Mouse (Mus musculus) lung, postnatal 10 days (tissue): Measurements from ENCODE around the gene 4930415O20Rik.
A peak's percentile ranks its signal among the peaks of the same experiment; 100 is the strongest.
"Not testable (repeated sequence)": the region's sequence is repeated elsewhere in the genome, so short reads cannot be mapped to it uniquely, and the experiment has no call there.

Source experiments
- DNase-seq: peaks from one replicate; pipeline ENCODE4 v3.0.0; 2021

Gene 4930415O20Rik

GRCm38 (mm10) chr15:98569216-98569615 is 1.6 kb upstream of the 4930415O20Rik start:
- DNase-seq, result no peak

- no peak for DNase-seq
Measured at GRCm38 (mm10) chr15:98569795-98570365, 924 bp upstream of the 4930415O20Rik start.

GRCm38 (mm10) chr15:98573293-98573692 is 2.5 kb downstream of the 4930415O20Rik start:
- no peak for DNase-seq

GRCm38 (mm10) chr15:98579310-98579709 is 8.5 kb downstream of the 4930415O20Rik start:
- DNase-seq, result no peak

- peak; percentile 89 for DNase-seq
Measured at GRCm38 (mm10) chr15:98579795-98580464, 9.1 kb downstream of the 4930415O20Rik start.

GRCm38 (mm10) chr15:98582410-98582809 is 11.6 kb downstream of the 4930415O20Rik start:
- DNase-seq, result no peak

- no peak for DNase-seq
Measured at GRCm38 (mm10) chr15:98582996-98583395, 12.2 kb downstream of the 4930415O20Rik start.

GRCm38 (mm10) chr15:98585421-98585820 is 14.6 kb downstream of the 4930415O20Rik start:
- no peak for DNase-seq

- DNase-seq, result not testable (repeated sequence)
Measured at GRCm38 (mm10) chr15:98586141-98586540, 15.3 kb downstream of the 4930415O20Rik start.

- no peak for DNase-seq
Measured at GRCm38 (mm10) chr15:98587751-98588150, 16.9 kb downstream of the 4930415O20Rik start.

- no peak for DNase-seq
Measured at GRCm38 (mm10) chr15:98589640-98590336, 19.0 kb downstream of the 4930415O20Rik start.

- no peak for DNase-seq
Measured at GRCm38 (mm10) chr15:98591396-98591795, 20.6 kb downstream of the 4930415O20Rik start.

GRCm38 (mm10) chr15:98594193-98594592 is 23.4 kb downstream of the 4930415O20Rik start:
- DNase-seq, result no peak

- no peak for DNase-seq
Measured at GRCm38 (mm10) chr15:98595049-98595448, 24.2 kb downstream of the 4930415O20Rik start.

GRCm38 (mm10) chr15:98596609-98597008 is 25.8 kb downstream of the 4930415O20Rik start:
- DNase-seq, result no peak

- no peak for DNase-seq
Measured at GRCm38 (mm10) chr15:98600036-98600709, 29.4 kb downstream of the 4930415O20Rik start.

- DNase-seq, result no peak
Measured at GRCm38 (mm10) chr15:98601832-98602190, 31.0 kb downstream of the 4930415O20Rik start.

GRCm38 (mm10) chr15:98602191-98602881 is 31.5 kb downstream of the 4930415O20Rik start:
- peak; percentile 66 for DNase-seq

- no peak for DNase-seq
Measured at GRCm38 (mm10) chr15:98602921-98603458, 32.2 kb downstream of the 4930415O20Rik start.

- DNase-seq, result no peak
Measured at GRCm38 (mm10) chr15:98604041-98604575, 33.3 kb downstream of the 4930415O20Rik start.

- DNase-seq, result no peak
Measured at GRCm38 (mm10) chr15:98606051-98606536, 35.3 kb downstream of the 4930415O20Rik start.

- no peak for DNase-seq
Measured at GRCm38 (mm10) chr15:98606739-98607138, 35.9 kb downstream of the 4930415O20Rik start.
